Mouse (Mus musculus) lung, postnatal 10 days (tissue): ENCODE data around the gene Sar1a.
A peak's percentile ranks its signal among the peaks of the same experiment; 100 is the strongest.

Source experiments
- DNase-seq: peaks from one replicate; pipeline ENCODE4 v3.0.0; 2021

Sar1a gene

GRCm38 (mm10) chr10:61689405-61689804 is 9.3 kb downstream of the Sar1a start:
- DNase-seq = no peak

GRCm38 (mm10) chr10:61693563-61693962 is 13.5 kb downstream of the Sar1a start:
- no peak for DNase-seq

GRCm38 (mm10) chr10:61694870-61695670 is 15.0 kb downstream of the Sar1a start, which contains the start of gene Tysnd1:
Gene Tysnd1, plus strand, starts transcription at chr10:61695514.
- peak; percentile 99 for DNase-seq

- DNase-seq = no peak
Measured at GRCm38 (mm10) chr10:61695703-61696559, 15.8 kb downstream of the Sar1a start.

GRCm38 (mm10) chr10:61696560-61696823 is 16.4 kb downstream of the Sar1a start:
- DNase-seq = no peak

GRCm38 (mm10) chr10:61697028-61697427 is 16.9 kb downstream of the Sar1a start:
- DNase-seq = no peak

GRCm38 (mm10) chr10:61704663-61705062 is 24.6 kb downstream of the Sar1a start:
- DNase-seq = no peak

GRCm38 (mm10) chr10:61706412-61707375 is 26.6 kb downstream of the Sar1a start:
- peak; percentile 13 for DNase-seq

- no peak for DNase-seq
Measured at GRCm38 (mm10) chr10:61713601-61714000, 33.5 kb downstream of the Sar1a start.

GRCm38 (mm10) chr10:61714146-61714545 is 34.0 kb downstream of the Sar1a start:
- DNase-seq = no peak

GRCm38 (mm10) chr10:61714771-61715461 is 34.8 kb downstream of the Sar1a start, which contains the start of gene Aifm2:
Gene Aifm2, plus strand, starts transcription at chr10:61715263.
- peak; percentile 84 for DNase-seq

- no peak for DNase-seq
Measured at GRCm38 (mm10) chr10:61715462-61715837, 35.4 kb downstream of the Sar1a start.

GRCm38 (mm10) chr10:61715996-61716864 is 36.1 kb downstream of the Sar1a start:
- DNase-seq = no peak

- DNase-seq = no peak
Measured at GRCm38 (mm10) chr10:61717406-61718296, 37.6 kb downstream of the Sar1a start.

- DNase-seq = no peak
Measured at GRCm38 (mm10) chr10:61720331-61720730, 40.2 kb downstream of the Sar1a start.

- no peak for DNase-seq
Measured at GRCm38 (mm10) chr10:61722215-61722614, 42.1 kb downstream of the Sar1a start.

- no peak for DNase-seq
Measured at GRCm38 (mm10) chr10:61723271-61723670, 43.2 kb downstream of the Sar1a start.

GRCm38 (mm10) chr10:61729181-61729580 is 49.1 kb downstream of the Sar1a start:
- no peak for DNase-seq

- DNase-seq = no peak
Measured at GRCm38 (mm10) chr10:61730171-61730570, 50.1 kb downstream of the Sar1a start.

- DNase-seq = peak; percentile 50
Measured at GRCm38 (mm10) chr10:61734377-61734776, 54.3 kb downstream of the Sar1a start.
